Mouse (Mus musculus) forebrain, embryonic 14.5 days (tissue): Measurements from ENCODE around the gene Mbnl2. TPM values are rescaled to one million over a fixed set of nuclear protein-coding genes. Genes with fewer than 3 reads are reported as not detected.

Experiments used
- ATAC-seq: fragments of 200-750 bp; cut with Nextera tagmentation; 2 replicates; pipeline ENCODE4 v1.8.0; 2017; ENCODE audit warnings: mild to moderate bottlenecking, moderate library complexity
- DNase-seq: peaks from one replicate; pipeline ENCODE4 v3.0.0-alpha.2; 2015; ENCODE audit warnings: low spot score
- H3K27ac ChIP-seq: fragments of 300-500 bp; sonication (generic); 2 replicates; pipeline ENCODE4 v1.5.1; 2014; ENCODE audit warnings: low read depth, mild to moderate bottlenecking, control low read depth, low read length, moderate library complexity
- H3K27me3 ChIP-seq: fragments of 300-500 bp; sonication (generic); replicated peaks from 2 replicates; pipeline ENCODE4 v1.6.1; 2014; ENCODE audit warnings: low read length, control low read depth, mixed read lengths; ENCODE audit not compliant: control insufficient read depth, insufficient read depth
- H3K36me3 ChIP-seq: fragments of 300-500 bp; sonication (generic); 2 replicates; pipeline ENCODE4 v1.6.1; 2014; ENCODE audit warnings: low read length, control low read depth; ENCODE audit not compliant: control insufficient read depth, insufficient read depth
- H3K4me1 ChIP-seq: fragments of 300-500 bp; sonication (generic); 2 replicates; pipeline ENCODE4 v1.6.1; 2014; ENCODE audit warnings: antibody characterized with exemption, low read length, control low read depth; ENCODE audit not compliant: control insufficient read depth, insufficient read depth
- H3K4me2 ChIP-seq: fragments of 300-500 bp; sonication (generic); 2 replicates; pipeline ENCODE4 v1.6.1; 2014; ENCODE audit warnings: mild to moderate bottlenecking, control low read depth, low read length
- H3K4me3 ChIP-seq: fragments of 300-500 bp; sonication (generic); 2 replicates; pipeline ENCODE4 v1.5.1; 2014; ENCODE audit warnings: low read depth, low read length, control low read depth
- H3K9ac ChIP-seq: fragments of 300-500 bp; sonication (generic); 2 replicates; pipeline ENCODE4 v1.6.1; 2014; ENCODE audit warnings: mild to moderate bottlenecking, low read length, control low read depth, moderate library complexity
- H3K9me3 ChIP-seq: fragments of 300-500 bp; sonication (generic); replicated peaks from 2 replicates; pipeline ENCODE4 v1.6.1; 2016; ENCODE audit warnings: low read length, control low read depth, mixed read lengths; ENCODE audit not compliant: control insufficient read depth
- WGBS: fragments of 180-500 bp; shearing (Covaris S2); extraction: QIAGEN DNeasy Blood & Tissue Kit; methylation state at CpG from one replicate; pipeline ENCODE4 v1.1.7; 2014; 5-methylcytosine and 5-hydroxymethylcytosine counted together
- polyA plus RNA-seq: library from polyadenylated mRNA; unstranded; fragments of >200 nt; fragmentation: Nextera tagmentation; extraction: Ambion mirVana; gene quantifications from 2 replicates; pipeline ENCODE4 v1.2.1, GENCODE M21; 2014

Mbnl2 gene
- polyA plus RNA-seq, 1 experiment from 2014 or later, result 21.6 TPM

DNA sequence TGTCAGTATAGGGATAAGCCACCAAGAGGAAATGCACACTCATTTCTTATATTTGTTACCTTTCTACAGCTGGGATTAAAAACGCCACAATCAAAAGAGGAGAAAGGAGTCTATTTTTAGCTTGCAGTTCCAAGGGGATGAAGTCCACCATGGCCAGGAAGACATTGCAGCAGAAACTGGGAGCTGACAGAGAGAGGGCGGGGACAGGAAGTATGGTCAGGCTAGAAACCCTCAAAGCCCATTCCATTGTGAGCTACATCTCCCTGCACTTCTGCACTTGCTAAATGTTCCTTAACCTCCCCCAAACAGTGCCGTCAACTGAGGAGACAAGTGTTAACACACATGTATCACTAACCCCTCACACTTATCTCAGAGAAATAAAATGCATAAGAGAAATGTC, 5.4 kb upstream of the Mbnl2 start:
- 79% methylated on average over 3 of the region's 3 CpGs for WGBS
- DNase-seq, result no peak

DNA sequence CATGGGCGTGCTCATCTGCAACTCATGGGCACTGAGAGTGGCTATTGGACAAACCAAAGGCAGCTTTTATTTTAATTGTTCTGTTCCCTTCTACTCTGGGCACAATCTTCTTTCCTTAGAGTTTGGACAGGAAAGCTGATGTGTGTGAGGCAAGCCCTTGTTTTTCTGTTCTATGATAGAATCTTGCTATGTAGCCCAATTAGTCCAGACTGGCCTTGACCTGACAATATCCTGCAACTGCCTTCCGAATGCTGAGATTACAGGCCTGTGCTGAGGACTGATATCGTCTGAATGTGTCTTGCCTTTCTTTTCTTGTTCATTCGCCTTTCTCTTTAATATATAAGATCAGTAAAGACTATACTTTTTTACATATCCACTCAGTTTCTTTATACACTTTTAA, 4.8 kb upstream of the Mbnl2 start:
- H3K4me3 ChIP-seq, result no peak overlapping the region
- H3K27me3 ChIP-seq, result no peaks in the 10 kb centered on the region
- H3K9me3 ChIP-seq, result no peaks in the 10 kb centered on the region
- no peaks in the 10 kb centered on the region for H3K36me3 ChIP-seq
- no peak for ATAC-seq
- no peak for DNase-seq
- no peak overlapping the region for H3K27ac ChIP-seq
- H3K4me1 ChIP-seq, result peaks cover 6% of the 10 kb centered on the region
- WGBS, result 88% methylated on average over 4 of the region's 4 CpGs
- H3K9ac ChIP-seq, result no peak overlapping the region
- no peak overlapping the region for H3K4me2 ChIP-seq

More for the DNA sequence above, 5.4 kb upstream of the Mbnl2 start:
- ATAC-seq, result no peak
- Histone ChIP-seq H3K4me1 (peaks cover 5% of the 10 kb centered on the region), H3K27me3 (no peaks in the 10 kb centered on the region), H3K4me3 (no peak overlapping the region), H3K27ac (no peak overlapping the region), H3K4me2 (no peak overlapping the region), H3K9me3 (no peaks in the 10 kb centered on the region), H3K36me3 (no peaks in the 10 kb centered on the region), H3K9ac (no peak overlapping the region)

DNA sequence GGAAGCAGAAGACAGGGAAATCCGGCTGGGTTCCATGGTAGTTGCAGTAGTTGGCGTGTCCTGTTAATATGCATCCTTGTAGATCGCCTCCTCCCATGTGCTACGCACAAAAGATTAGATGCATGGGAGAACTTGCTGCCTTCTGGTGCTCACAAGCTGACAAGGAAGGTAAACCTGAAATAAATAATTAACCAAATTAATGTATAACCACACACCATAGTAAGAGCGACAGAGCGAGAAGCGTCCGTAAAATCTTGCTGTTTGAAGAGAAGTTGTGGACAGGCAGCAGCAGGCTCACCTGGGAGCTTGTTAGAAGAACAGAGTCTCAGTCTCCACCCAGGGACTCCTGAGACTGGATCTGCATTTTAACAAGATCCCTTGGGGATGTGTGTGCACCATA, 4.4 kb upstream of the Mbnl2 start:
- ATAC-seq, result no peak
- DNase-seq, result no peak
- Histone ChIP-seq H3K9me3 (no peaks in the 10 kb centered on the region), H3K27ac (no peak overlapping the region), H3K4me1 (peaks cover 6% of the 10 kb centered on the region), H3K9ac (no peak overlapping the region), H3K4me2 (no peak overlapping the region), H3K4me3 (no peak overlapping the region), H3K27me3 (no peaks in the 10 kb centered on the region), H3K36me3 (no peaks in the 10 kb centered on the region)
- WGBS, result 92% methylated on average over 8 of the region's 8 CpGs

DNA sequence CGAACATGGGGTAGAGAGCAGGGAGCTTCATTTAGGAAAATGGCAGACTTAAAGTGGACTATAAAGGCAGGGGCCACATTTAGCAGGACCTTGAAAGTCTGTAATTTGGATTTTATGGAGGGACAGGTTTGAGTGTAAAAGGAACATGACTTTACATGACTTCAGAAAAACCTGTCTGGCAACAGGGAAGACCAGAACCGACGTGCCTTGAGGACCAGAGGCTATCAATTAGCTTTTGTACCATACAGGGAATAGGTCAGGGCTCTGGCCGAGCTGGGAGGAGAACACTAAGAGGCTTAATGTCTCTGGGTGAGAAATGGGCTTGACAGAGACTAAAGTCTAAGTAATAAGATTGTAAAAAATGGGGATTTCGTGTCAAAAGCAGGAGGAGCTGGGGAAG, 1.7 kb upstream of the Mbnl2 start:
- WGBS, result 48% methylated on average over 5 of the region's 5 CpGs
- Histone ChIP-seq H3K36me3 (no peaks in the 10 kb centered on the region), H3K27ac (no peak overlapping the region), H3K9me3 (no peaks in the 10 kb centered on the region), H3K27me3 (no peaks in the 10 kb centered on the region), H3K4me2 (no peak overlapping the region), H3K4me1 (peaks cover 24% of the 10 kb centered on the region), H3K9ac (no peak overlapping the region), H3K4me3 (no peak overlapping the region)
- no peak for DNase-seq
- no peak for ATAC-seq

DNA sequence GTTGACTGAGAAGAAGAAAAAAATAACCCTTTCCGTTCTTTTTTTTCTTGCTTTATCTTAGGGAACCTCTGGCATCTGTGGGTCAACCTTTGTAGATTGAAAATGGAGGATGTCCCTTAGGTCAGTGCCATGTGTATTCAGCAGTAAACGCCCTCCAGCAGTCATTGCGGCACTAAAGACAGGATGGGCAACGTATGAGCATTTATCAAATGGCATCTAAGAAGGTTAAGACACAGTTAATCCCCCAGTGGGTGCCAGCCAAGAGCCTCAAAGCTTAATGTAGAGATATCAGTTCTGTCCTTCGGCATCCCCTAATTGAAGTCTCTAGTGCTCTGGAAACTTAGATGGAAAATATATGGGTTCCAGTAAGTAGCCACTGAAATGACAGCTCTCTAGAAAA, 723 bp upstream of the Mbnl2 start:
- Histone ChIP-seq H3K4me2 (peak overlapping the region; percentile 68), H3K27me3 (no peaks in the 10 kb centered on the region), H3K36me3 (no peaks in the 10 kb centered on the region), H3K4me3 (peak overlapping the region; percentile 59), H3K27ac (peak overlapping the region; percentile 77), H3K9ac (peak overlapping the region; percentile 55), H3K9me3 (no peaks in the 10 kb centered on the region), H3K4me1 (peaks cover 33% of the 10 kb centered on the region)
- WGBS, result 45% methylated on average over 5 of the region's 5 CpGs
- ATAC-seq (no peak), DNase-seq (no peak)

DNA sequence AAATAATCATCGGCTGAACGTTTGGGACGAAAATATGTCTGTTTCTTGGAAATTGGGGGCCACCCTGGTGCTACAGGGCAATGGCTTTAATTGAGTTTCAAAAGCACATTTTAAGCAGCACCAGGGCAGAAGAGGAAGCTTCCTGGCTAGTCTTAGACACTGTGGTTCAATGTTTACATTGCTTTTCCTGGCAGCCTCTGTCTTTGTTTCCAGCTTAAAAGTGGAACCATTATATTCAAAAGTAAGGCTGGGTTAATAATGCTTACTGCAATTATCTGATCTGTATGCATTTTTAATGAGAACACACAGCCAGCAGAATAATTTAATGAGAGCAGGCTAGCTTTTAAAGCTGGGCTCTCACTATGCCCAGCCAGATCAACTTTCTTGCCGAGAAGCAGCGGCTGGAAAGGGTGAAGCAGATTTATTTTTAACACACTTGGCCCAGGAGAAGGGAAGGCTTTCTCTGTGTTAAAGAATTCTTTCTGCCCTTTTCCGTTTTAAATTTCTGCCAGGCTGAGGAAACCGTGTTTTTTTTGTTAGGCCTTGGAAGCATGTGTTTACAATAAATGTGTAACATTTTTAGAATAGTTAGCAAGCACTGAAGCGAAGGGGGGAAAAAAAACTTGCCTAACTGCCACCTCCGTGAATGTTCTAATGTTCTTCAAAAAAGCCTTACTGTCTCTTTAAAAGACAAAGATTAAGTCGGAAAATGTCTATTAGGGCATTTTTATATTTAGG, 1.0 kb downstream of the Mbnl2 start:
- H3K9me3 ChIP-seq, result no peaks in the 10 kb centered on the region
- H3K4me2 ChIP-seq, result peak overlapping the region; percentile 68
- ATAC-seq (peak; percentile 32), DNase-seq (peak; percentile 86)
- H3K27ac ChIP-seq, result peak overlapping the region; percentile 72
- peak overlapping the region; percentile 59 for H3K4me3 ChIP-seq
- H3K4me1 ChIP-seq, result peaks cover 40% of the 10 kb centered on the region
- H3K36me3 ChIP-seq, result no peaks in the 10 kb centered on the region
- 4% methylated on average over 10 of the region's 10 CpGs for WGBS
- H3K27me3 ChIP-seq, result no peaks in the 10 kb centered on the region
- H3K9ac ChIP-seq, result peak overlapping the region; percentile 56

DNA sequence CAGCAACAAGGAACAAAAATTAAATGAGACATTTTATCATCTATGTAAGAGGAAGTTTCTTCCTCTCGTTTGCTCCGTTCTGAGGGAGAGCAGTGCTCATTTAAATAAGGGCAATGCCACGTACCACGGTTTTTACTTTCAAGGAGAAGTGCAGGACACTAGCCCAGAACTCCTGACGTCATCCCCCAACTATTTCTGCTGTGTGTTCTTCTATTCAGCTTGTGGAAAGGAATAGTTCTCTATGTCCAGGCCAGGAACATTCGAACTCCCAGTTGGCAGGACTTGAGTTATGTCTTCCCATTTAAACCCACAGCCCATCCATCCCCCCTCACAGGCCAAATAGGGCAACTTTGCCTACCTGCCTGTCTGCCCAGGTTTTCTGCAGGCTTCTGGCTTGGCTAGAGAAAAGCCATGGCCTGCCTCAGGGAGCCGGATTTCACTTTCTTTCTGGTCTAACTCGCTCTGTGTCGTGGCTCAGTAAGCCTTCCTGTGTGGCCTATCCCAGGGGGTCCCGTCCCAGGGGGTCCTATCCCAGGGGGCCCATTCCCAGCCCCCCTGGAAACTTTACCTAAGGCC, 1.7 kb downstream of the Mbnl2 start:
- Histone ChIP-seq H3K36me3 (no peaks in the 10 kb centered on the region), H3K9ac (peak overlapping the region; percentile 56), H3K4me1 (peaks cover 40% of the 10 kb centered on the region), H3K27ac (peak overlapping the region; percentile 72), H3K4me2 (peak overlapping the region; percentile 68), H3K9me3 (no peaks in the 10 kb centered on the region), H3K27me3 (no peaks in the 10 kb centered on the region), H3K4me3 (peak overlapping the region; percentile 59)
- ATAC-seq (no peak), DNase-seq (peak; percentile 73)
- 8% methylated on average over 10 of the region's 10 CpGs for WGBS

DNA sequence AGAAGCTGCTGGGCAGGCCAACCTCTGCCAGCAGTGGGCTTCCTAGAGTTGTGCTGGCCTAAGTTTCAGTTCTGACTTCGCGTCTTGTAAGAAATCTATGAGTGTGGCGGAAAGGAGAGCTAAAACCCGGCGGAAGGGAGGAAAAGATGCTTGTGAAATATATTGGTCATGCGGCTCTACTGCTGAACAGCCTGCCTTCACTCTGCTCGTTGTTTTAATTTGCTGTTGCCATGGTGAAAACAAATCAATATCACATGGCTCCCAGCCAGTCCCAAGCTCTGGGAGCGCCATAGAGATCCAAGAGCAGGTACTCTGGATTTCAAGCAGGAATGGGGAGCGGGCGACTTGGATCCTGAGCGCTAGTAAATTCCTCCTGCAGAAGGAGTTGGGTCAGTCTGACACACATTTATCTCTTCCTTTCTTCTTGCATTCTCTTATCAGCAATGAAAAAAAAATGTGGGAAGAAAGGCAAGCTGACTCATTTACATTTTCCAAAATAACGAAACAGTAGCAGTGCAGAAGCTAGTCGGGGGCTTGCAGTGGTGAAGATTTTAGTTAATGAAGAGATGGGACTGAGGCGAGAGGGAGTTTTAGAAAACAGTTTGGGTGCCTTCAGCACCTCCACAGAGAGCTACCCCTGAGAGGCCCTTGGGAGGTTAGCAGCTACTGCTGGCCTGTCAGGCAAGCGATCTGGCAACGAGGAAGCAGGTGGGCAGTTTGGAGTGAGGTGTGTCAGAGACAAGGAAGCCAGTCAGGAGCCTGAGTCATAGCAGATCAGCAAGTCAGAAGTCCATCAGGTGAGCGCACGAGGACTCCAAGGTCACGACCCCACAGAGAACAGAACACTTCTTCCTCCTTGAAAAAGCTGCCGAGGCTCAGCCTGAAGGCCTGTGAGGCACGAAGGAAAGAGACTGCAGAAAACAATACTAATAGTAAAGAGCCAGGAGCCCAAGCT, 3.1 kb downstream of the Mbnl2 start:
- Histone ChIP-seq H3K4me1 (peaks cover 40% of the 10 kb centered on the region), H3K4me3 (peak overlapping the region; percentile 9; the same call in 1 of the 2 replicates), H3K9ac (peak overlapping the region; percentile 35), H3K36me3 (no peaks in the 10 kb centered on the region), H3K27me3 (no peaks in the 10 kb centered on the region), H3K9me3 (no peaks in the 10 kb centered on the region), H3K27ac (peak overlapping the region; percentile 9; the same call in 1 of the 2 replicates), H3K4me2 (peak overlapping the region; percentile 68)
- 42% methylated on average over 21 of the region's 21 CpGs for WGBS
- peak; percentile 75 for DNase-seq
- ATAC-seq, result no peak
